Mouse (Mus musculus): ENCODE measurements at regions not wholly inside any gene's neighbourhood (a gene's known extent, or its start where the extent isn't known, plus 50 kb on each side); places are given as distances from the start of the nearest gene placed in this dataset.

GRCm38 (mm10) chr7:134501079-134501478 is 115.6 kb upstream of the D7Ertd443e start:
- no peak for DNase-seq (ENCODE audit: extremely low read depth)
- peaks cover 81% of the 10 kb centered on the region for H3K9me3 ChIP-seq (replicated peaks; ENCODE audit: low read length)
- H3K79me2 ChIP-seq (replicated peaks; ENCODE audit: control insufficient read depth, extremely low read depth, insufficient read depth, poor library complexity, severe bottlenecking), result no peaks in the 10 kb centered on the region
- in situ Hi-C loops (cut with MboI; ENCODE audit: low pct_ligation_motif_present, low pct_unique_long_range_greater_than_20kb, low sequenced_read_pairs) (no loop called here), dilution Hi-C loops (cut with MboI; ENCODE audit: extremely low pct_ligation_motif_present, extremely low pct_unique_long_range_greater_than_20kb, low sequenced_read_pairs) (no loop called here)
- no peaks in the 10 kb centered on the region for H3K4me1 ChIP-seq (ENCODE audit: control insufficient read depth in 1 of 2, insufficient read depth in 2 of 2)
- no peaks in the 10 kb centered on the region for H3K27me3 ChIP-seq (replicated peaks)
- H3K27ac ChIP-seq (ENCODE audit: insufficient read depth, low read depth), result no peak overlapping the region
- no peak overlapping the region for H3K4me3 ChIP-seq (replicated peaks in 1 of 3; ENCODE audit: low read depth in 2 of 3, low read length in 2 of 3, poor library complexity in 1 of 3)
- H3K9ac ChIP-seq (ENCODE audit: insufficient read depth, low read depth), result no peak overlapping the region
- TF ChIP-seq KAT2A (IDR thresholded peaks at IDR 0.05; ENCODE audit: insufficient replicate concordance, low read length) (no peak), TCF12 (IDR thresholded peaks at IDR 0.05; ENCODE audit: low read depth, low read length) (no peak), MEF2A (IDR thresholded peaks at IDR 0.05; ENCODE audit: borderline replicate concordance, low read depth, low read length) (no peak), ETS1 (conservative IDR thresholded peaks at IDR 0.05; ENCODE audit: low read depth, low read length) (no peak), TBP (conservative IDR thresholded peaks at IDR 0.05; ENCODE audit: low read depth, low read length) (no peak), GABPA (IDR thresholded peaks at IDR 0.05; ENCODE audit: insufficient replicate concordance, low read depth, low read length) (no peak), MXI1 (IDR thresholded peaks at IDR 0.05; ENCODE audit: low read depth, low read length) (no peak), MAFK (IDR thresholded peaks at IDR 0.05; ENCODE audit: insufficient replicate concordance, low read length) (no peak)
- H3K4me2 ChIP-seq (ENCODE audit: insufficient read depth, low read depth, poor library complexity, severe bottlenecking), result no peak overlapping the region
- no peaks in the 10 kb centered on the region for H3K36me3 ChIP-seq (replicated peaks in 1 of 2; ENCODE audit: control insufficient read depth in 1 of 2, insufficient read depth in 1 of 2, low read length in 1 of 2)

- no peaks in the 10 kb centered on the region for H3K36me3 ChIP-seq (replicated peaks in 1 of 2; ENCODE audit: control insufficient read depth in 1 of 2, insufficient read depth in 1 of 2, low read length in 1 of 2)
- no peak overlapping the region for H3K4me2 ChIP-seq (ENCODE audit: insufficient read depth, low read depth, poor library complexity, severe bottlenecking)
- no peaks in the 10 kb centered on the region for H3K4me1 ChIP-seq (ENCODE audit: control insufficient read depth in 1 of 2, insufficient read depth in 2 of 2)
- no peak for DNase-seq (ENCODE audit: extremely low read depth)
- no peaks in the 10 kb centered on the region for H3K79me2 ChIP-seq (replicated peaks; ENCODE audit: control insufficient read depth, extremely low read depth, insufficient read depth, poor library complexity, severe bottlenecking)
- dilution Hi-C loops (cut with MboI; ENCODE audit: extremely low pct_ligation_motif_present, extremely low pct_unique_long_range_greater_than_20kb, low sequenced_read_pairs) (no loop called here), in situ Hi-C loops (cut with MboI; ENCODE audit: low pct_ligation_motif_present, low pct_unique_long_range_greater_than_20kb, low sequenced_read_pairs) (no loop called here)
- H3K27me3 ChIP-seq (replicated peaks), result no peaks in the 10 kb centered on the region
- no peak overlapping the region for H3K9ac ChIP-seq (ENCODE audit: insufficient read depth, low read depth)
- peaks cover 66% of the 10 kb centered on the region for H3K9me3 ChIP-seq (replicated peaks; ENCODE audit: low read length)
- no peak for TF ChIP-seq USF2 (conservative IDR thresholded peaks at IDR 0.05; ENCODE audit: low read depth, low read length)
- H3K4me3 ChIP-seq (replicated peaks in 1 of 3; ENCODE audit: low read depth in 2 of 3, low read length in 2 of 3, poor library complexity in 1 of 3), result no peak overlapping the region
- no peak overlapping the region for H3K27ac ChIP-seq (ENCODE audit: insufficient read depth, low read depth)
Measured at GRCm38 (mm10) chr7:134510333-134510928, 125.0 kb upstream of the D7Ertd443e start.

GRCm38 (mm10) chr7:134519372-134519975 is 134.0 kb upstream of the D7Ertd443e start:
- TF ChIP-seq POLR2AphosphoS2 (IDR thresholded peaks at IDR 0.05; ENCODE audit: low read depth, low read length), result no peak
- TF ChIP-seq NELFE (IDR thresholded peaks at IDR 0.05; ENCODE audit: low read depth, low read length), result no peak
- TF ChIP-seq JUND (conservative IDR thresholded peaks at IDR 0.05; ENCODE audit: low read depth, low read length), result no peak
- TF ChIP-seq JUN (IDR thresholded peaks at IDR 0.05; ENCODE audit: insufficient read depth, low read depth, low read length), result no peak
- no peak for TF ChIP-seq MAX (IDR thresholded peaks at IDR 0.05; ENCODE audit: low read length)
- no peak for TF ChIP-seq SIN3A (IDR thresholded peaks at IDR 0.05; ENCODE audit: low read length)
- no peak for TF ChIP-seq MAFK (IDR thresholded peaks at IDR 0.05; ENCODE audit: insufficient replicate concordance, low read length)
- no peak for TF ChIP-seq CHD2 (IDR thresholded peaks at IDR 0.05; ENCODE audit: low read length)
- TF ChIP-seq USF1 (IDR thresholded peaks at IDR 0.05; ENCODE audit: low read depth, low read length), result no peak
- no peak for TF ChIP-seq ZNF384 (IDR thresholded peaks at IDR 0.05; ENCODE audit: low read depth, low read length)
- TF ChIP-seq USF2 (conservative IDR thresholded peaks at IDR 0.05; ENCODE audit: low read depth, low read length), result no peak
- no peak for TF ChIP-seq IRF4 (IDR thresholded peaks at IDR 0.05; ENCODE audit: low read depth, low read length)

More at GRCm38 (mm10) chr7:134519372-134519975, 134.0 kb upstream of the D7Ertd443e start:
- in situ Hi-C loops (cut with MboI; ENCODE audit: low pct_ligation_motif_present, low pct_unique_long_range_greater_than_20kb, low sequenced_read_pairs), result no loop called here
- H3K27ac ChIP-seq (ENCODE audit: insufficient read depth, low read depth), result no peak overlapping the region
- H3K79me2 ChIP-seq (replicated peaks; ENCODE audit: control insufficient read depth, extremely low read depth, insufficient read depth, poor library complexity, severe bottlenecking), result no peaks in the 10 kb centered on the region
- H3K4me2 ChIP-seq (ENCODE audit: insufficient read depth, low read depth, poor library complexity, severe bottlenecking), result no peak overlapping the region
- peaks cover 73% of the 10 kb centered on the region for H3K9me3 ChIP-seq (replicated peaks; ENCODE audit: low read length)
- dilution Hi-C loops (cut with MboI; ENCODE audit: extremely low pct_ligation_motif_present, extremely low pct_unique_long_range_greater_than_20kb, low sequenced_read_pairs), result no loop called here
- H3K27me3 ChIP-seq (replicated peaks), result no peaks in the 10 kb centered on the region
- H3K4me3 ChIP-seq (replicated peaks in 1 of 3; ENCODE audit: low read depth in 2 of 3, low read length in 2 of 3, poor library complexity in 1 of 3), result no peak overlapping the region
- no peaks in the 10 kb centered on the region for H3K36me3 ChIP-seq (replicated peaks in 1 of 2; ENCODE audit: control insufficient read depth in 1 of 2, insufficient read depth in 1 of 2, low read length in 1 of 2)
- DNase-seq (ENCODE audit: extremely low read depth), result no peak
- no peaks in the 10 kb centered on the region for H3K4me1 ChIP-seq (ENCODE audit: control insufficient read depth in 1 of 2, insufficient read depth in 2 of 2)
- H3K9ac ChIP-seq (ENCODE audit: insufficient read depth, low read depth), result no peak overlapping the region
